Mouse (Mus musculus): ENCODE data around the gene Ginm1. TPM values are rescaled to one million over a fixed set of nuclear protein-coding genes. Genes with fewer than 3 reads are reported as not detected.

Gene Ginm1
- total and polyA plus RNA-seq, 2 experiments from 2014 or later: 22.2 to 67.9 TPM

DNA sequence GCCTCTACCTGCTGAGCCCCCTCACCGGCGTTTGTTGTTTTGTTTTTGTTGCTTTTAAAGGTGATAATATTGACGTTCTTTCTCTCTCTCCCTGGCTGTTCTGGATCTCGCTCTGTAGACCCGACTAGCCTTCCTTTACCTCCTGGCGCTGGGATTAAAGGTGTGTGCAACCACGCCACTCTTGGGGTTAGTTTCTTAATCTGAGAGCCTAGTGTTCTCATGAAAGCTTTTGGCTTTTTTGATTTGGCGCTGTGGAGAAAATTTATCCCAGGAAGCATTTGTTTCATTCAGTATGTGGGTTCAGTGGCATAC lies 66.2 kb downstream of the Ginm1 start:
- no peak for TF ChIP-seq CTCF (IDR thresholded peaks at IDR 0.05)
- 0% methylated on average over 8 of the region's 8 CpGs for WGBS
- H3K4me2 ChIP-seq (ENCODE audit: low read depth, low read length, poor library complexity, severe bottlenecking): peak overlapping the region; percentile 67
- H3K9ac ChIP-seq (replicated peaks; ENCODE audit: low read length, poor library complexity, severe bottlenecking): peak overlapping the region; percentile 64
- H3K27me3 ChIP-seq (ENCODE audit: insufficient read depth, low read length): no peaks in the 10 kb centered on the region
- H3K9me3 ChIP-seq (ENCODE audit: low read length): no peaks in the 10 kb centered on the region
- H3K36me3 ChIP-seq (ENCODE audit: insufficient read depth, low read length): no peaks in the 10 kb centered on the region
- H3K4me3 ChIP-seq (ENCODE audit: low read depth, low read length): peak overlapping the region; percentile 83
- ATAC-seq (ENCODE audit: low FRiP score) (no peak), DNase-seq (ENCODE audit: low spot score) (no peak)
- H3K27ac ChIP-seq (ENCODE audit: low read depth, low read length): peak overlapping the region; percentile 67; the same call in 1 of the 2 replicates
- no peaks in the 10 kb centered on the region for H3K4me1 ChIP-seq (ENCODE audit: insufficient read depth, low read length)

DNA sequence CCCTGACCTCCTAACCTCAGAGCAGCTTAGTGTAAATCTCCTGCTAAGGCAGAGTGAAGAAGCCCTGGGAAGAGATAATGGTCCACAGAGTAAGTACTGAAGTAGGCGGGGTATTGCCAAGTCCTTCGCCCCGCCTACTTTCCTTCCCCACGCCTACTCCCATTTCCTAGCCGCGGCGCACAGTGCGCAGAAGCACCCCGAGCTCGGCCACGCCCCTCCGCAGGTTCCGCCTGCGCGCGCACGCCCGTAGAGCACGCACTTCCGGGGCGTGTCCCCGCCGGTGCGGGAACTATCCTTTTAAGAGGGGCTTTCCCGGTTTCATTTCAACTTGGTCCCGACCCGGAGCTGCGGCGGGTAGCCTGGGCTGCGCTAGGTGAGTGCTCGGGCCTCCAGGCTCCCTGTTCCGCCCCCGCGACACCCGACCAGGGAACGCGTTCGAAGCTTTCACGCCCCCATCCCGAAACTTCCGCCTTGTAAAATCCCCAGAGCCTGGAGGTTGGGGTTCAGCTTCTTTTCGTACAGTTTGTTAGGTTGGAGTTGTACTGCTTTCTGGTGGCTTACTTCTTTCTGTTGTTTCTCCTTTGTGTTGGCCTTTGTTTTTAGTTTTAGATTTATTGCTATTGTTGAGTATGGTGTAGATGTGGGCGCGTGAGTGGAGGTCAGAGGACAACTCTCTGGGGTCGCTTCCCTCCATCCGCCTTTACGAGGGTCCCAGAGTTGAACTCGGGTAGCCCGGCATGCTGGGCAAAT lies 66.7 kb downstream of the Ginm1 start, which contains the start of gene Katna1:
Gene Katna1 (plus strand): TSS at position 250 of the 750 bp plus-strand sequence.
- H3K4me3 ChIP-seq (ENCODE audit: low read depth, low read length): peak within 1 kb of the TSS; percentile 83
- H3K4me2 ChIP-seq (ENCODE audit: low read depth, low read length, poor library complexity, severe bottlenecking): peak within 1 kb of the TSS; percentile 67
- no peaks in the 10 kb centered on the region for H3K36me3 ChIP-seq (ENCODE audit: insufficient read depth, low read length)
- TF ChIP-seq CTCF (IDR thresholded peaks at IDR 0.05): no peak
- H3K4me1 ChIP-seq (ENCODE audit: insufficient read depth, low read length): no peaks in the 10 kb centered on the region
- no peaks in the 10 kb centered on the region for H3K27me3 ChIP-seq (ENCODE audit: insufficient read depth, low read length)
- H3K27ac ChIP-seq (ENCODE audit: low read depth, low read length): peak within 1 kb of the TSS; percentile 67
- ATAC-seq (ENCODE audit: low FRiP score) (peak; percentile 99), DNase-seq (ENCODE audit: low spot score) (peak; percentile 93)
- H3K9ac ChIP-seq (replicated peaks; ENCODE audit: low read length, poor library complexity, severe bottlenecking): peak within 1 kb of the TSS; percentile 64
- WGBS: under 1% methylated on average over 49 of the region's 49 CpGs
- H3K9me3 ChIP-seq (ENCODE audit: low read length): no peaks in the 10 kb centered on the region

Small RNA genes within 50 kb of the gene (microRNA-seq; reads per million reads assigned to microRNA genes)
- not detected for gene Mir5104 (ENCODE audit: borderline number of aligned reads)

Other genes with a start within 250 kb of the Ginm1 start
- 123 and 139 TPM in 2 replicates for gene Lrp11, start 203.0 kb downstream of the Ginm1 start, total RNA-seq (2014; rRNA removed)
- gene Lrp11, start 203.0 kb downstream of the Ginm1 start, polyA plus RNA-seq (2015; fragmentation: Nextera tagmentation; extraction: Ambion mirVana): 48.2 and 51.7 TPM in 2 replicates
- gene Nup43, start 125.3 kb downstream of the Ginm1 start, total RNA-seq (2014; rRNA removed): 7.8 and 8.0 TPM in 2 replicates
- 17.5 and 17.8 TPM in 2 replicates for gene Nup43, start 125.3 kb downstream of the Ginm1 start, polyA plus RNA-seq (2015; fragmentation: Nextera tagmentation; extraction: Ambion mirVana)
- 70.6 and 81.0 TPM in 2 replicates for gene Pcmt1, start 111.7 kb downstream of the Ginm1 start, total RNA-seq (2014; rRNA removed)
- 178 and 179 TPM in 2 replicates for gene Pcmt1, start 111.7 kb downstream of the Ginm1 start, polyA plus RNA-seq (2015; fragmentation: Nextera tagmentation; extraction: Ambion mirVana)
- gene Lats1, start 111.6 kb downstream of the Ginm1 start, total RNA-seq (2014; rRNA removed): 45.4 and 50.9 TPM in 2 replicates
- 6.5 and 7.7 TPM in 2 replicates for gene Lats1, start 111.6 kb downstream of the Ginm1 start, polyA plus RNA-seq (2015; fragmentation: Nextera tagmentation; extraction: Ambion mirVana)
- 12.6 and 13.3 TPM in 2 replicates for gene Katna1, start 66.8 kb downstream of the Ginm1 start, total RNA-seq (2014; rRNA removed)
- gene Katna1, start 66.8 kb downstream of the Ginm1 start, polyA plus RNA-seq (2015; fragmentation: Nextera tagmentation; extraction: Ambion mirVana): 15.5 and 17.2 TPM in 2 replicates
- gene Ppil4, start 67 bp upstream of the Ginm1 start, total RNA-seq (2014; rRNA removed): 30.6 and 40.5 TPM in 2 replicates
- 46.0 and 50.6 TPM in 2 replicates for gene Ppil4, start 67 bp upstream of the Ginm1 start, polyA plus RNA-seq (2015; fragmentation: Nextera tagmentation; extraction: Ambion mirVana)
- 0.14 and 0.16 TPM in 2 replicates for gene Zc3h12d, start 39.6 kb upstream of the Ginm1 start, total RNA-seq (2014; rRNA removed)
- 0.20 and 0.34 TPM in 2 replicates for gene Zc3h12d, start 39.6 kb upstream of the Ginm1 start, polyA plus RNA-seq (2015; fragmentation: Nextera tagmentation; extraction: Ambion mirVana)
- 51.1 and 60.7 TPM in 2 replicates for gene Tab2, start 163.4 kb upstream of the Ginm1 start, total RNA-seq (2014; rRNA removed)
- 8.7 and 10.8 TPM in 2 replicates for gene Tab2, start 163.4 kb upstream of the Ginm1 start, polyA plus RNA-seq (2015; fragmentation: Nextera tagmentation; extraction: Ambion mirVana)